ENCODE assay signal across 9 mouse cellular contexts in the genomic region with DNA sequence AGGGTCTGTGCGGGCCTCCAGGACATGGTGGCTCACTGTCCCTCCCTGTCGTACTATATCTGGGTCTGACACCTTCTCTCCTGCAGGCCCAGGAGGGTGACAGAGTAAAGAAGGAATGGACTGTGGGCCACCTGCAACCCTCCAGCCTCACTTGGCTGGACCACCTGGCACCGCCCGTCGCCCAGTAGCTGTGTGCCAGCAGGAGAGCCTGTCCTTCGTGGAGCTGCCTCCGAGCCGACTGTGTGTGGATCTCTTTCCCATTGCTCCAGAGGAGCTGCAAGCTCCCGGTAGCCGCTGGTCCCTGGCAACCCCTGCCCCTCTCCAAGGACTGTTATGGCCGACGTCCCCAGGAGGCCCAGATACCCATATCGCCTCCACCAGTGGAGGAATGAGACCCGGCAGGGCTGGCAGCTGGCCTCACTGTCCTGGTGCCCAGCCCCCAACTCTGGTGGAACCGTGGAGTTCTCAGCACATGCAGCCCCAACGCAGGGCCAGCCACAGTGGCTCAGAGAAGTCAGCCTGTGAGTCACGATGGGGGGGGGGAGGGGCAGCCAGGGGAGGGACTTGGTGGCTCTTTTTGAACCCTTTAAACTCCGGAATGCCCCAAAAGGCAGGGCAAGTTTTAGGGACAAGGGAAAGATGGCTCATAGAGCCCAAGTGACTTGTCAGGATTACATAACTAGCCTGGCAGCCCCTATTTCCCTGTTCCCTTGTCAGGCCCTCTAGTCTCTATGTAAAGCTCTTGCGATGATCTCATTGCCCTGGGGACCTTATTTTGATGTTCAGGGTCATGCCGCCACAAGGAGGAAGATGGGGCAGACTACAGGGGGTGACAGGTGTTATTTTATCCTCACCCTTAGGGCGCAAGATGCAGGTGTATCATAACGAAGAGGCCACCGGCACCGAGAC. TPM values are rescaled to one million over a fixed set of nuclear protein-coding genes. Genes with fewer than 3 reads are reported as not detected.
DNase-seq lines count a peak whose midpoint lies in the region; ATAC-seq and TF ChIP-seq lines count a peak whose summit lies in the region.
"Had no signal": no experiment of that assay in that cellular context is flagged by ENCODE, and none has a peak within 500 bp of the region (broad histone marks: within the 10 kb centered on the region; RNA-seq: fewer than 3 reads in every experiment).

No protein-coding gene starts in this region.

- DNase-seq in forebrain, embryonic 11.5 days (ENCODE audit: low spot score) = peak; percentile 61
- peak; percentile 72 for DNase-seq in CH12.LX (ENCODE audit: extremely low read depth)
- no peak for DNase-seq in limb, embryonic 10.5 days (ENCODE audit: low spot score)
- DNase-seq in frontal cortex, adult 2 months (ENCODE audit: extremely low spot score in 1 of 2, low spot score in 1 of 2) = no peak
- no peak for DNase-seq in liver, postnatal 0 days
- DNase-seq: cerebellum, adult 11 months had no signal

- 24% methylated on average over 23 of the region's 24 CpGs for WGBS in forebrain, embryonic 11.5 days
- WGBS in forebrain, embryonic 16.5 days = 22% methylated on average over 24 of the region's 24 CpGs
- 21% methylated on average over 24 of the region's 24 CpGs for WGBS in forebrain, embryonic 12.5 days
- WGBS in limb, embryonic 10.5 days = 26% methylated on average over 24 of the region's 24 CpGs
- 34% methylated on average over 24 of the region's 24 CpGs for WGBS in liver, postnatal 0 days (ENCODE audit: insufficient replicate concordance)

- in situ Hi-C loops in CH12.LX (cut with MboI; ENCODE audit: low pct_ligation_motif_present, low pct_unique_long_range_greater_than_20kb, low sequenced_read_pairs) = no loop called here

- peaks cover 28% of the 10 kb centered on the region for H3K4me1 ChIP-seq in forebrain, embryonic 11.5 days (replicated peaks; ENCODE audit: control insufficient read depth, insufficient read depth, low read length)
- peaks cover 48% of the 10 kb centered on the region for H3K4me1 ChIP-seq in forebrain, embryonic 16.5 days (replicated peaks; ENCODE audit: control insufficient read depth, insufficient read depth, low read length)
- peaks cover 13 to 17% of the 10 kb centered on the region in 2 experiments for H3K4me1 ChIP-seq in CH12.LX (ENCODE audit: control insufficient read depth in 1 of 2, insufficient read depth in 2 of 2)
- H3K4me1 ChIP-seq in forebrain, embryonic 12.5 days = peaks cover 50% of the 10 kb centered on the region
- peaks cover 63% of the 10 kb centered on the region for H3K4me1 ChIP-seq in limb, embryonic 10.5 days
- H3K4me1 ChIP-seq in liver, postnatal 0 days (ENCODE audit: insufficient read depth) = peaks cover 6% of the 10 kb centered on the region

- H3K9ac ChIP-seq in forebrain, embryonic 11.5 days (ENCODE audit: low read length) = no peak overlapping the region
- H3K9ac ChIP-seq in forebrain, embryonic 16.5 days (replicated peaks; ENCODE audit: low read depth, low read length) = no peak overlapping the region
- no peak overlapping the region for H3K9ac ChIP-seq in CH12.LX (ENCODE audit: insufficient read depth, low read depth)
- H3K9ac ChIP-seq in forebrain, embryonic 12.5 days = no peak overlapping the region
- no peak overlapping the region for H3K9ac ChIP-seq in liver, postnatal 0 days (replicated peaks)

- H3K79me2 ChIP-seq in CH12.LX (replicated peaks; ENCODE audit: control insufficient read depth, extremely low read depth, insufficient read depth, poor library complexity, severe bottlenecking) = no peaks in the 10 kb centered on the region

- dilution Hi-C loops in CH12.LX (cut with MboI; ENCODE audit: extremely low pct_ligation_motif_present, extremely low pct_unique_long_range_greater_than_20kb, low sequenced_read_pairs) = no loop called here

- peak; percentile 46; the same call in 1 of the 2 replicates for TF ChIP-seq EP300 in CH12.LX (IDR thresholded peaks at IDR 0.05; ENCODE audit: low read length)
- TF ChIP-seq EP300 in liver, postnatal 0 days (IDR thresholded peaks at IDR 0.05; ENCODE audit: low read depth) = no peak

- TF ChIP-seq RAD21 in CH12.LX (IDR thresholded peaks at IDR 0.05; ENCODE audit: low read depth, low read length) = no peak

- no peak overlapping the region for H3K4me2 ChIP-seq in forebrain, embryonic 11.5 days (ENCODE audit: low read depth, low read length, severe bottlenecking)
- H3K4me2 ChIP-seq in forebrain, embryonic 16.5 days (ENCODE audit: low read length) = no peak overlapping the region
- H3K4me2 ChIP-seq in CH12.LX (ENCODE audit: insufficient read depth, low read depth, poor library complexity, severe bottlenecking) = peak overlapping the region; percentile 30; the same call in 1 of the 2 replicates
- peak overlapping the region; percentile 62 for H3K4me2 ChIP-seq in forebrain, embryonic 12.5 days
- H3K4me2 ChIP-seq in liver, postnatal 0 days (ENCODE audit: low read depth, low read length) = no peak overlapping the region

- H3K9me3 ChIP-seq in forebrain, embryonic 11.5 days (ENCODE audit: control insufficient read depth, low read length) = no peaks in the 10 kb centered on the region
- H3K9me3 ChIP-seq in forebrain, embryonic 16.5 days (ENCODE audit: control insufficient read depth, low read length) = no peaks in the 10 kb centered on the region
- peaks cover 10% of the 10 kb centered on the region for H3K9me3 ChIP-seq in CH12.LX (replicated peaks; ENCODE audit: low read length)
- no peaks in the 10 kb centered on the region for H3K9me3 ChIP-seq in forebrain, embryonic 12.5 days
- no peaks in the 10 kb centered on the region for H3K9me3 ChIP-seq in limb, embryonic 10.5 days (replicated peaks)
- no peaks in the 10 kb centered on the region for H3K9me3 ChIP-seq in liver, postnatal 0 days (ENCODE audit: low read length)

- no peak for ATAC-seq in forebrain, embryonic 11.5 days (replicated peaks; ENCODE audit: low FRiP score)
- ATAC-seq in forebrain, embryonic 16.5 days = no peak
- ATAC-seq in forebrain, embryonic 12.5 days (ENCODE audit: low FRiP score) = no peak
- no peak for ATAC-seq in frontal cortex, adult (ENCODE audit: low TSS enrichment)
- no peak for ATAC-seq in liver, postnatal 0 days

- no peaks in the 10 kb centered on the region for H3K36me3 ChIP-seq in forebrain, embryonic 11.5 days (ENCODE audit: control insufficient read depth, insufficient read depth, low read length)
- H3K36me3 ChIP-seq in forebrain, embryonic 16.5 days (ENCODE audit: control insufficient read depth, insufficient read depth) = no peaks in the 10 kb centered on the region
- no peaks in the 10 kb centered on the region for H3K36me3 ChIP-seq in CH12.LX (replicated peaks in 1 of 2; ENCODE audit: control insufficient read depth in 1 of 2, insufficient read depth in 1 of 2, low read length in 1 of 2)
- H3K36me3 ChIP-seq in forebrain, embryonic 12.5 days (replicated peaks) = no peaks in the 10 kb centered on the region
- H3K36me3 ChIP-seq in limb, embryonic 10.5 days = no peaks in the 10 kb centered on the region
- no peaks in the 10 kb centered on the region for H3K36me3 ChIP-seq in liver, postnatal 0 days (replicated peaks; ENCODE audit: insufficient read depth, low read length)

- H3K4me3 ChIP-seq in forebrain, embryonic 11.5 days (ENCODE audit: low read depth, low read length) = no peak overlapping the region
- H3K4me3 ChIP-seq in forebrain, embryonic 16.5 days (replicated peaks; ENCODE audit: low read length) = no peak overlapping the region
- no peak overlapping the region for H3K4me3 ChIP-seq in CH12.LX (replicated peaks in 1 of 3; ENCODE audit: low read depth in 2 of 3, low read length in 2 of 3, poor library complexity in 1 of 3)
- H3K4me3 ChIP-seq in forebrain, embryonic 12.5 days (replicated peaks) = 0 out of 2 replicates have a peak overlapping the region, but pooled peaks have one; percentile 40
- H3K4me3 ChIP-seq in limb, embryonic 10.5 days = 0 out of 2 replicates have a peak overlapping the region, but pooled peaks have one; percentile 53
- H3K4me3 ChIP-seq in liver, postnatal 0 days (ENCODE audit: low read depth, low read length) = no peak overlapping the region

- H3K27me3 ChIP-seq in forebrain, embryonic 11.5 days (ENCODE audit: control insufficient read depth, insufficient read depth, low read length) = peaks cover 76% of the 10 kb centered on the region
- peaks cover 27% of the 10 kb centered on the region for H3K27me3 ChIP-seq in forebrain, embryonic 16.5 days (replicated peaks; ENCODE audit: control insufficient read depth, insufficient read depth, low read length)
- H3K27me3 ChIP-seq in CH12.LX (replicated peaks) = peaks cover 94% of the 10 kb centered on the region
- peaks cover 98% of the 10 kb centered on the region for H3K27me3 ChIP-seq in forebrain, embryonic 12.5 days
- H3K27me3 ChIP-seq in limb, embryonic 10.5 days (ENCODE audit: low read depth, poor library complexity, severe bottlenecking) = peaks cover 100% of the 10 kb centered on the region
- peaks cover 67% of the 10 kb centered on the region for H3K27me3 ChIP-seq in liver, postnatal 0 days (ENCODE audit: insufficient read depth, low read length)

- no peak for TF ChIP-seq POLR2A in CH12.LX (IDR thresholded peaks at IDR 0.05; ENCODE audit: low read depth, low read length)

- H3K27ac ChIP-seq in forebrain, embryonic 11.5 days (ENCODE audit: low read depth, low read length) = no peak overlapping the region
- H3K27ac ChIP-seq in forebrain, embryonic 16.5 days (ENCODE audit: low read length) = no peak overlapping the region
- no peak overlapping the region for H3K27ac ChIP-seq in CH12.LX (ENCODE audit: insufficient read depth, low read depth)
- H3K27ac ChIP-seq in forebrain, embryonic 12.5 days = no peak overlapping the region
- no peak overlapping the region for H3K27ac ChIP-seq in limb, embryonic 10.5 days
- H3K27ac ChIP-seq in liver, postnatal 0 days (ENCODE audit: low read depth) = no peak overlapping the region

- 0 out of 4 replicates have a peak, but pooled peaks of 1 of the 2 experiments have one; percentile 3 for TF ChIP-seq CTCF in CH12.LX (conservative IDR thresholded peaks at IDR 0.05 in 1 of 2, IDR thresholded peaks at IDR 0.05 in 1 of 2; ENCODE audit: low read depth in 2 of 2, low read length in 2 of 2)
- TF ChIP-seq CTCF in liver, postnatal 0 days (IDR thresholded peaks at IDR 0.05; ENCODE audit: low read depth) = no peak

RNA-seq across cellular contexts. Expression of a gene that starts 7.0 kb away (rescaled TPM):
- 1.5 and 1.6 TPM in 2 replicates for polyA plus RNA-seq in forebrain, embryonic 11.5 days (2014; fragmentation: Nextera tagmentation; extraction: Ambion mirVana)
- polyA plus RNA-seq in forebrain, embryonic 16.5 days (2015; fragmentation: Nextera tagmentation; extraction: Ambion mirVana) = 0.71 and 1.1 TPM in 2 replicates
- total RNA-seq in CH12.LX (2012; rRNA removed) = 0.08 and 0.21 TPM in 2 replicates
- 0.15 TPM in 1 of 2 replicates, not detected in the other for total RNA-seq in CH12.LX (2014; rRNA removed)
- polyA plus RNA-seq in CH12.LX (2012; ENCODE audit: insufficient read length, low read depth) = 0.19 and 0.40 TPM in 2 replicates
- 1.9 and 2.6 TPM in 2 replicates for polyA plus RNA-seq in forebrain, embryonic 12.5 days (2016; fragmentation: Nextera tagmentation; extraction: Ambion mirVana)
- polyA plus RNA-seq in limb, embryonic 10.5 days (2016; fragmentation: Nextera tagmentation; extraction: Ambion mirVana) = 3.7 and 4.7 TPM in 2 replicates
- 10.4 and 11.8 TPM in 2 replicates for polyA plus RNA-seq in frontal cortex, adult 2 months (2012; rRNA removed)
- polyA plus RNA-seq in liver, postnatal 0 days (2015; fragmentation: Nextera tagmentation; extraction: Ambion mirVana) = 3.0 and 4.2 TPM in 2 replicates

RNA-seq across cellular contexts. Expression of a gene that starts 32.6 kb away (rescaled TPM):
- polyA plus RNA-seq in forebrain, embryonic 11.5 days (2014; fragmentation: Nextera tagmentation; extraction: Ambion mirVana) = 5.8 and 7.8 TPM in 2 replicates
- polyA plus RNA-seq in forebrain, embryonic 16.5 days (2015; fragmentation: Nextera tagmentation; extraction: Ambion mirVana) = 8.3 and 11.0 TPM in 2 replicates
- total RNA-seq in CH12.LX (2012; rRNA removed) (4.5 and 5.3 TPM in 2 replicates), CH12.LX (2014; rRNA removed) (1.0 and 1.1 TPM in 2 replicates)
- polyA plus RNA-seq in CH12.LX (2012; ENCODE audit: insufficient read length, low read depth) = 2.8 and 3.2 TPM in 2 replicates
- 6.5 and 7.0 TPM in 2 replicates for polyA plus RNA-seq in forebrain, embryonic 12.5 days (2016; fragmentation: Nextera tagmentation; extraction: Ambion mirVana)
- polyA plus RNA-seq in limb, embryonic 10.5 days (2016; fragmentation: Nextera tagmentation; extraction: Ambion mirVana) = 5.8 and 8.4 TPM in 2 replicates
- 3.4 and 3.8 TPM in 2 replicates for polyA plus RNA-seq in frontal cortex, adult 2 months (2012; rRNA removed)
- 0.43 and 0.79 TPM in 2 replicates for polyA plus RNA-seq in liver, postnatal 0 days (2015; fragmentation: Nextera tagmentation; extraction: Ambion mirVana)

RNA-seq across cellular contexts. Expression of a gene that starts 54.7 kb away (rescaled TPM):
- polyA plus RNA-seq in forebrain, embryonic 11.5 days (2014; fragmentation: Nextera tagmentation; extraction: Ambion mirVana) = 1.3 and 2.3 TPM in 2 replicates
- polyA plus RNA-seq in forebrain, embryonic 16.5 days (2015; fragmentation: Nextera tagmentation; extraction: Ambion mirVana) = 0.92 and 1.5 TPM in 2 replicates
- total RNA-seq in CH12.LX (2012; rRNA removed) = 0.67 and 0.81 TPM in 2 replicates
- 0.55 and 0.58 TPM in 2 replicates for total RNA-seq in CH12.LX (2014; rRNA removed)
- polyA plus RNA-seq in CH12.LX (2012; ENCODE audit: insufficient read length, low read depth) = 0.67 and 0.70 TPM in 2 replicates
- 1.9 and 2.0 TPM in 2 replicates for polyA plus RNA-seq in forebrain, embryonic 12.5 days (2016; fragmentation: Nextera tagmentation; extraction: Ambion mirVana)
- 4.6 and 5.6 TPM in 2 replicates for polyA plus RNA-seq in limb, embryonic 10.5 days (2016; fragmentation: Nextera tagmentation; extraction: Ambion mirVana)
- polyA plus RNA-seq in frontal cortex, adult 2 months (2012; rRNA removed) = 2.3 and 2.6 TPM in 2 replicates
- polyA plus RNA-seq in liver, postnatal 0 days (2015; fragmentation: Nextera tagmentation; extraction: Ambion mirVana) = 1.5 and 2.4 TPM in 2 replicates

Comparison
In these comparisons a context has a peak if more than half of its experiments do, and no peak if none do; other contexts are left out.
1. H3K4me2 ChIP-seq: peak in CH12.LX (single experiment) and forebrain, embryonic 12.5 days (single experiment); none in forebrain, embryonic 11.5 days (single experiment), forebrain, embryonic 16.5 days (single experiment) and liver, postnatal 0 days (single experiment).
2. H3K4me3 ChIP-seq: peak in forebrain, embryonic 12.5 days (single experiment) and limb, embryonic 10.5 days (single experiment); none in forebrain, embryonic 11.5 days (single experiment), forebrain, embryonic 16.5 days (single experiment), CH12.LX (0 of 3) and liver, postnatal 0 days (single experiment).
3. DNase-seq: peak in forebrain, embryonic 11.5 days (single experiment) and CH12.LX (single experiment); none in limb, embryonic 10.5 days (single experiment), frontal cortex, adult 2 months (0 of 2) and liver, postnatal 0 days (single experiment).